Mouse (Mus musculus): ENCODE data around the gene Tagln2.
A peak's percentile ranks its signal among the peaks of the same experiment; 100 is the strongest.

Tagln2 gene

DNA sequence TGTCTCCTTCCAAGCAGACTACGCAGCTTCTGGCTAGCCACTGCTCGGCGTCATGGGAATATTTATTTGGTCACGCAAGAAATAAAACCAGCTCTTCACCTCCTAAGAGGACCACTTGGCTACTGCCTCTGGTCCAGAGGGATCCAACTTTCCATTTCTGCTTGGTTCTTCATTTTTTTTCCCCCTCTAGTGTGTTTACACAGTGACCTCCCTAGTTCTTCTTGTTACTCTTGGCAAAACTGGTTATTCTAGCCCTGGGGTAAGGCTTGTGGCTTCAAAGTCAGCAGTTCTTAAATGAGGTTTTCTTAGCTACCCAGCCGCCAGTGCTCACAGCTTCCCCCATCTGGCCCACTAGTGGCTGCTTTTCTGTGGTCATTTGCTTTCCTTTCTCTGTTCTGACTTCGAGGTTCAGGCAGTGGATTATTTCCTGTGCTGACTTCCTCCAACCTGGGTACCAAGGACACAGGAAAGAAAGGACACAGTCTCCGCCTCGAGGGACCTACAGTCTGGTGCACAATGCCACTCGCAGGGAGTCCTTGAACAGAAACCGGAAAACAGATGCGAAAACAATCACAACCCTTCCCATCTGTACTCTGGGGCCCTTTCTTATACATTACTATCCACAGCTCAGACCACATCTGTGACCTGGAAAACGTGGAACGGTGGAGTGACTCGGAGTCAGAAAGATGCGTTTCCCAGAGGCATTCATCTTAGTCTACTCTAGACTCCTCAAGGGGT is 25.3 kb downstream of the Tagln2 start:
- DNase-seq (ENCODE audit: extremely low spot score, low spot score): peak; percentile 49

DNA sequence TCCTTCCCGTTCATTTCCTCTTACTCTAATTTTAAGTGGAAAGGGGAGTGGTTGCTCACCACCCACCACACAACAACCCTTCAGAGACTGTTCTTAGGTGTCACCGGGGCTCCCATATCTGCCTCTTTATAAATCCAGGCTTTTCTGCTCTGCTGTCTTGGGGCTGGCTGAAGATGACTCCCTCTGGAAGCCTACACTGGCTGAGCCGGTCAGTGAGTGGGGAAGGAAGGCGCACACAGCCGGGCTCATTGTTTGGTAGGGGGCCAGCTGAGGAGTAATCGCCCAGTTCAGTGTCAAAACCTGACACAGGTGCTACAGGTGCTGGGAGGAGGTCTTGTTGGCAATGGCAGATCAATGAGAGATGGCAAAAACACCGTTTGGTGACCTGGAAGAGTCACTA is 26.1 kb downstream of the Tagln2 start:
- DNase-seq (ENCODE audit: extremely low spot score, low spot score): no peak

DNA sequence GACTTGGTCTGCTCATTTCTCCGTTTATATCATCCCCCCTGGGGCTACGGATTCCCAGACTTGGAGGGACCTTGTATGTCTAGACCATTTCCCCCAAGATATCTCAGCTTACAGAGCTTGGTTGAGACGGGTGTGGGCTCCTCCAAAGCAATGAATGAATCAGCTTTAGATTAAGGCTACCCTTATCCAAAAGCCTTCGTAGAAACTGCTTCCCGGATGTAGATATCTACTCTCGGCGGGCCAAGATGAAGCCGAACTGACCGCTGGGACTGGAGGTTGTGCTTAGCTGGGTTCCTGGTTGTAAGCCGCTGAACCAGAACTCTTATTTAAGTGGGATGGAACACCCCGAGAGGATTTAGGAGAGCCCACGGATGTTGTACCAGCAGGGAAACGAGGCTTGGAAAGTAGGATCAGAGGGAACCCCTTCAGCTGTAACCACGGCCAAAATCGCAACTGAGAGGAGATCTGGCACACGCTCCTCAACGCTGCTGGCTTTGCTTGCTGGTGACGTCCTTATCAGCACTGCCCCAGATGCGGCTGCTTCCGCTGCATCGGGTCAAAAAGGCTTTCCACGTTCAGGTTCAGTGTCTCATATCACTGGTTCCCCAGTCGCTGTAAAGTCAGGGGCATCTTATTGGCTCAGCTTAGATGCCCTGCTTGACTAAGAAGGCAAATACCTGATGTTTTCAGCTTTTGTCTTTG is 26.7 kb downstream of the Tagln2 start:
- no peak for DNase-seq (ENCODE audit: extremely low spot score, low spot score)

DNA sequence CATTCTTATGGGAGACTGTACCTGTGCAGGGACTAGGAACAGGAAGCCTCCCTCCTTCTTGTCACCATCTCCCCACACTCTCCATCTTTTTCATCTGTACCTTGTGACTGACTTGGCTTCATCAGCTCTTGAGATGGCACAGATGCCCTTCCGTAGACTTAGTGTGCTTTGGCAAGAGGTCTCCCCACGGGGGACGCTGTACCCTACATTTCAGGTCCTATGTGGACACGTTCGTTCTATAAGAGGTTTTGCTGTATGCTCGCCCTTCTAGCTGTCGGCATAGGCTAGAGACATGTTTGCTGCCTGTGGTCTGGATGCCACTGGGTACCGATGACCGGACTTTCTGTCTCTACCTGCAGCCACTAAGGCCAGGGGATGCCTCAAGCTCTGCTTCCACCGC is 27.6 kb downstream of the Tagln2 start:
- DNase-seq (ENCODE audit: extremely low spot score, low spot score): no peak

DNA sequence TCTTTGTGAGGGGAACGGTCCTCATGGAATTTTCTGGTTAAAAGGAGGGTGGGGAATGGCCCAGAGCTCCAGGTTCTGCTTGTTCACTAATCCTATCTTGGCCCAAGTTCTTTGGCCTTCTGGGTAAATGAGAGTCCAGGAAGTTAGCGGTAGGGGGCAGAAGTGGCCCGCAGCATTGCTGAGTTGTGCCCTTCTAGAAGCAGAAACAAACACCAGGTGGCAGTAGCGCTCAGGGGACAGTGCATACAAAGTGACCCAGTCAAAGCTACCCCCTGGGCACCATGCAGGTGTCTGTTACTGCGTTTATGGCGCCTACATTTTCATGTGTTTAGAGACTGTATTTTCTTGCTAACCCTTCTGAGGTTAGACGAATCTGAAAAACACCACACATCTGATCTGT is 28.9 kb downstream of the Tagln2 start:
- peak; percentile 84 for DNase-seq (ENCODE audit: extremely low spot score, low spot score)

DNA sequence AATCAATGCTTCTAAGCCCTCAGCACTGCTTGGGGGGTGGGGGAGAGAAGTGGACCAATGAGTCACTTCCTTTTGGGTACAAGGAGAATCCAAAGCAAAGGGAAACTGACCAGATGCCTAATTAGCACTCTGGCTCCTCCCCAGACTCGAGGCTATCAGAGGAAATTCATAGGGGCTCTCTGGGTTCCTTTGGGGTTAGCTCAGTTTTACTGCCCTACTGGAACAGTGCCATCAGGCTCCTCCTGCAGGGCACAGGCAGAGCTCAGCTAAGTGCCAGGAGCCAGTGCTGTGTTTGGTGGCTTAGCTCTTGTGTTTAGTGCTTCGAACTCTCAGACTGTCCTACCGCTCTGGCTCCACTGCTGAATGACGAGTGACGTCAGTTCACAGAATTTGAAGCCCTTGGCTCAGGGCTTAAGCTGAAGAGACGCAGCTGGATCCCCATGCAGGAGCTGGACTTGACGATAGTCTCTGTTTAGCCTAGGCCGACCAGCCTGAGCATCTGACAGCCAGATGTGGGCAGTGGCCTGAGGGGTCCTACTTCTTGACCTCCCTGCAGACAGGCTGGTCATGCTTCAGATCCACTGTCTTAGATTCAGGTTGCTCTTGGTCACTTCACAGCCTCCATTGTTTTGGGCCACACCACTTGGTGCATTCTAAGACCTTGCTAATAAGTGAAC is 30.8 kb downstream of the Tagln2 start:
- peak; percentile 61 for DNase-seq (ENCODE audit: extremely low spot score, low spot score)

DNA sequence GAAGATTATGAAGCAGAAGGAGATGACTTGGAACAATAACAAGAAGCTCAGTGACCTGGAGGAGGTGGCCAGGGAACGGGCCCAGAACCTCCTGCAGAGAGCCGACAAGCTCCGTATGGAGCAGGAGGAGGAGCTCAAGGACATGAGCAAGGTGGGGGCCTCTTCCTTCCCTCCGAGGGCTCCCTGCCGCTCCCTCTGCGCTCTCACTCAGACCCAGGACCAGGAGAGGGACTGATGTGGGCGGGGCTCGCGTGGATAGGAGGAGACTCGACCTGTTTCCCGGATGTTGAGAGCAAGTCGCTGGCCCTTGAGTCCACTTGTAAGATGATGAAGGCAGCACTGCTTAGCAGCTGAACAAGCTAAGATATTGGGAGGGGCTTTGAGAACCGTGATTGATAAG is 32.7 kb downstream of the Tagln2 start:
- DNase-seq (ENCODE audit: extremely low spot score, low spot score): peak; percentile 62

DNA sequence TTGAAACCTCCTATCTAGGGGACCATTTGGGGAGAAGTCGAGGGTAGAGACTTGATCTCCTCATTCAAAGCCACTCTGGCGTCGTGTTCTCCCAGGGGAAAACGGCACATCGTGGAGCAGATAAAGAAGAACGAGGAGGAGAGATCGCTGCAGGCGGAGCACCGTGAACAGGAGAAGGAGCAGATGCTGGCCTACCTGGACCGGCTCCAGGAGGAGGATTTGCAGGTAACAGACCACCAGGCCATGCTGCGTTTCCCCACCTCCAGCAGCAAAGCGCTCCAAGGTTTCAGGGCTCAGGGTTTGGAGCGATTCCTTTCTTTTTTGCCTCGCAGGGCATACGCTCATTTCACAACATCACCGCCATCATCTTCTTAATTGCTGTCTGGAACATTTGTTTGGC is 35.3 kb downstream of the Tagln2 start:
- DNase-seq (ENCODE audit: extremely low spot score, low spot score): no peak

DNA sequence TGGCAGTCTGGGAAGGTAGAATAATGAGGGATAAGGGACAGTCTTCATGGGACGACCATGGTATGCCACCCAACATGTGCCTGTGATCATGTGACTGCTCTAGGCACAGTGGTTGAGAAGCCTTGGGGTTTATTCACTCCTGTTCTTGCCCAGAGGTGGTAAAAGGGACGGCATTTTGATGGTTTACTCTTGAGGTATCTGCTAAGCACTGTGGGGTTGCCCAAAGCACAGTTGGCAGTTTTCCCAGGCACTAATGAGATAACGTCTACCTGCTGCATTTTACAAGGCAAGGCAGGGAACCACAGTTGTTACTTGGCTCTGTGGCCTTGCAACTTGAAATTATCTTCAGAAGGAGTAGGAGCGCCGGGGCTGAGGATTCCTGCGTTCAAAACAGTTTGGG is 40.0 kb downstream of the Tagln2 start:
- DNase-seq (ENCODE audit: extremely low spot score, low spot score): no peak

DNA sequence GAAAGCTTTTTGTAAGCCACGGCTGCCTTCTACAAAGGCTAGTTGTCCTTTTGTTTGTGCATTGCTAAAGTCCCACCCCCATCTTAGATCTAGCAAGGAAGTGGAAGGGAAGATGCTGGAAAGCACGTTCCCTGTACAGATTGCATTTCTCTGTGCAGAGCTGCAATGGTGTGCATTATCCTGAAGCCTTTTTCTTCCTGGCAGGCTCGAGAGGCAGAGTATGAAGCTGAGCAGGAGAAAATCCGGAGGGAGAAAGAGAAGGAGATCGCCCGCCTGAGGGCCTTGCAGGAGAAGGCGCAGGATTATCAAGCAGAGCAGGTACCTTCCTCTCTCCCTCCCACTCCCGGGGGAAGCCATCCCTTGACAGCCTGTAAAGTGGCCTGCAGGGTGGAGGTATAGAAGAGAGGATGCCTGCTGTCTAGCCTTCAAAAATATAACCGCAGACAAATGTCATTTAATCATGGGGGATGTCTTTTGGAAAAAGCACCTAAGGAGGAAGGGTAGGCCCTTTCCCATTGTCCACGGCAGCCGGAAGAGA is 40.5 kb downstream of the Tagln2 start:
- DNase-seq (ENCODE audit: extremely low spot score, low spot score): no peak

DNA sequence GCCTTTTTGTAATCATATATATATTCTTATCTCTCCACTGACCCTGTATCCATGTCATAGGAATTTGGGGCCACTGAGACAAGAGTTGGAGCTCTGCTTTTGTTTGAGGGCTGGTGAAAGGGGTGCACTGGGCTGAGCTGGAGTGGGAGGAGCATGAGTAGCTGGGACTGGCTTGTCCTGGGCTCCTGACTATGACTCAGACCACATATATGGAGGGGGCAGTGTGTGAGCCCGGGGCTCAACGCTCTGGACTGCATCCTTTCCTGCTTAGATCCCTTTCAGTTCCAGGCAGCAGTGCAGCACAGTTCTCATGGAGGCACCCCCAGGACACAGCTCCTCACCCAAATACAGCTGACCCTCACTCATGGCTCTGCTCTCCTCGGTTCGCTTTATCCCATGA is 46.2 kb downstream of the Tagln2 start:
- DNase-seq (ENCODE audit: extremely low spot score, low spot score): no peak

DNA sequence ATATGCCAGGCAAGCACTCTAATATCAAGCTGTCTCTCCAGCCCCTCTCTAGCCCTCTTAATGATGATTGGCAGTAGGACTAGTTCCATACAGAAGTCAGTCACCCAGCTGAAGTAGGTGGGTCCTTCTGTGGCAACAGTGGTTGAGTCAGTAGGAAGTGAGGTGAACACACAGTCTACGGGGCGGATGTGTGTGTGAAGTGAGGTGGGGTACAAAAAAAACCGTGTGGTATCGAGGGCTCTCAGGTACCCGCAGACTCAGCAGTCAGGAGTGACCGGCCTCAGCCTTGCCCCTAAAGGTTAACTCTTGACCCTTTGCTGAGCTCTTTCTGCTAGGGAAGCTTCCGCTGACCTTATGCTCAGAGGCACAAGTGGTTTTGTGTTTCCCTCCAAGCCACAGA is 48.7 kb downstream of the Tagln2 start:
- DNase-seq (ENCODE audit: extremely low spot score, low spot score): no peak

DNA sequence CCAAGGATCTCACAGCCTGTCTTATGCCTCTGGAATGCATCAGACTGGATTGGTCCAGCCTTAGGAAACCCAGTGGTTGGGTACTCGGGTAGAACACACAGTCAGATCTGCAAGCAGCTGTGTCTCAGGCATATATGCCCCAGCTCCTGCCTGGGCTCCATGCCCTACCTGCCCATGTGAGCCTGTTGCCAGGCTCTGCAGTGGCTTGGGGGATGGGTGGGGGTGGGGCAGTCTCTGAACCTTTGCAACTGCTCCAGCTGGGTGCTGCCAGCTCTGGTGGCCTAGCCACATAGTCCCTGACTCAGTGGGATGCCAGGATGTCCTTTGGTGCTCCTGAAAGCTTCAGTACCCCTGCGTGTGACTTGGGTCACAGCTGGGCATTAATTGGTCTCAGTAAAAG is 49.5 kb downstream of the Tagln2 start:
- no peak for DNase-seq (ENCODE audit: extremely low spot score, low spot score)

DNA sequence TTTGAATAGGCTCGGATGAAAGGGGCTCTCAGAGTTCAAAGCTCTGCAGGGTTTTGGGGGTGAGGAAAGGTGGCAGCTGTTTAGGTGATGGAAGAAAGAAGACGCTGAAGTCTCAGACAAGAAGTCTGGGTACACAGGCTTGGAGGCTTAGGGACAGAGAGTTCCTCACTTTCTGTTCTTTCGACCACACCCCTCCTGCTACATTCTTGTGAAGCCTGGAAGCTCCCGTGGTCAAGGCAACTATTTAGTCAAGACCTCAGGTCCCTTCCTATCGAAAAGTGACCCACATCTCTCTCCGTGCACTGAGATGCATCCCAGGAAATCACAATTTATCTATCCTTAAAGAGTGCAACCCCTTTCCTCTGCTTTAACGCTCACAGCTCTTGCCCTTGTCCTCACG is 49.9 kb downstream of the Tagln2 start:
- DNase-seq (ENCODE audit: extremely low spot score, low spot score): no peak

DNA sequence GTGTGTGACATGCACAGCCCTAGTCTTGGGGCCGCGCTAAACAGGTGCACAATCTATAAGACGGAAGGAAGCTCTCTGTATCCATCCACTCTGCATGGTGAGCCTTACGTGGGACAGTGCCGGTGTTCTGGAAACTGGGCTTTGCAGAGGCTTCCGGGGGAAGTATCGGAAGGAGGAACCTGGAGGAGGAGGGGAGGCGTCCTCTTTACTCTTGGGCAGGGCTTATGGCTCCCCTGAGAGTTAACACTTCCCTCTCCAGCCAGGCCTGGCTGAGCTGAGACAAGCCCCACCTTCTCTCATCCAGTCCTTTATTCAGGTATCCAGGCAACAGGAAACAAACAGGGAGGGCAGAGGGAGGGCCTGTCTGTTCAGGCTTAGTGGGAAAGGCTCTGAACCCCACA is 50.7 kb downstream of the Tagln2 start:
- peak; percentile 51 for DNase-seq (ENCODE audit: extremely low spot score, low spot score)

DNA sequence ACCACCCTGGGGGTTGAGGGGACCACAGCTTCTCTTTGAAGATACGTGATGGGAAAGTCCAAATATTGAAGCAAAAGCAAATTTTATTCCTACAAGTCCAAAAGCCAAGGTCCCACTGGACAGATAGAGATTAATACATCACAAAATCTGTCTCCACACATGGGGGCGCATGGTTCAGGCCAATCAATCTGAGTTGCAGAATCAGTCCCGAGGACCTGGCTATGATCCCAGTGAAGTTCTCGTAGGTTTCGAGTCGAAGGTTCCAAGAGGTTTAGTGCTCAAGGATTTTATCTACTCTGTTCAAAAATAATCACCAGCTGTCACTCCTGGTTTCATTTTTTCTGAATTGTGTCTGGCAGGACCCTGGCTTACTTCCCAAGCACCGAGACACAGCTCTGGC is 51.2 kb downstream of the Tagln2 start:
- no peak for DNase-seq (ENCODE audit: extremely low spot score, low spot score)

DNA sequence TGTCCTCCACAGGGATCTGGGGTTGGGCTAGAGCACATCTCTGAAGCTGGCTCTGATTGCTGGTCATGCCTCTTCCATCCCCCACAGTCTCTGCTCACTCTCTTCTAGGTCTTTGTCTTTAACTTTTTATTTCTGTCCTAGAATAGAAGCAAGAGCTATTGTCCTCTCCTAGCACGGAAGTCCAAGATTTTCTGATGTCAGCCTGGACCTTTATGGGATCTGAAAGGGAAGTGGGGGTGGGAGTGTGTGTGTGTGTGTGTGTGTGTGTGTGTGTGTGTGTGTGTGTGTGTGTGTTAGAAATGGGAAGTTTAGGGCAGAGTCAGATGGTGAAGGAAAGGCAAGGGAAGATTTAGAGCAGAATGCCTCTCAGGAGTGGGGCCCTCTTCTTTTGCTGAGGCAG is 52.8 kb downstream of the Tagln2 start:
- DNase-seq (ENCODE audit: extremely low spot score, low spot score): no peak

DNA sequence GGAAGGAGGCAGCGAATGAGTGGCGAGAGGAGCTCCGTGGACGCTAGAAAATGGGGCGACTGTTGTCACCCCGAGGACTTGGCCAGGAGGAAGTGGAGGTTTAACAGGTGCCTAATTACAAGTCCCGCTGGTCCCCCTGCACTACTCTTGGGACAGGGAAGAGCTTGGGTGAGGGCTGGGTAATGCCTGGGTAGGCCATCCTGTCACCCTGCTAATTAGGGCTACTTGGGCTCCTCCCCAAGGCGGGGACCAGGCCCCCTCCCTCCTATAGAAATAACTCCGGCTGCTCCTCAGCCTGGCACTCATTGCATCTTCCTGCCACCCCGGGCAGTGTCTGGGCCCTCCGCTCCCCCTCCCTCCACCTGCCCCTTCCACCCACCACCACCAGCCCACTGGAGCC is 55.8 kb downstream of the Tagln2 start, which contains the start of gene Vsig8:
Gene Vsig8, plus strand, starts transcription at position 301 of the 400 bp plus-strand sequence.
- no peak for DNase-seq (ENCODE audit: extremely low spot score, low spot score)

All from neural tube, embryonic 10.5 days (tissue).